8 mouse cellular contexts compared by ENCODE assay signal in genomic region chr6:83914183-83914719, GRCm38 (mm10). TPM values are rescaled to one million over a fixed set of nuclear protein-coding genes. Genes with fewer than 3 reads are reported as not detected.
DNase-seq lines count a peak whose midpoint lies in the region; ATAC-seq lines count a peak whose summit lies in the region.

No protein-coding gene starts in this region.

- H3K4me3 ChIP-seq in brown adipose tissue, adult 24 weeks (ENCODE audit: insufficient read depth, low read depth, low read length) = peak overlapping the region; percentile 83
- H3K4me3 ChIP-seq in heart, embryonic 13.5 days = peak overlapping the region; percentile 94
- peak overlapping the region; percentile 94 for H3K4me3 ChIP-seq in liver, embryonic 12.5 days
- peak overlapping the region; percentile 99 for H3K4me3 ChIP-seq in stomach, embryonic 15.5 days (replicated peaks)

- H3K4me2 ChIP-seq in heart, embryonic 13.5 days = peak overlapping the region; percentile 83
- H3K4me2 ChIP-seq in liver, embryonic 12.5 days = peak overlapping the region; percentile 74
- peak overlapping the region; percentile 49 for H3K4me2 ChIP-seq in stomach, embryonic 15.5 days

- no peaks in the 10 kb centered on the region; the same call in 1 of the 2 replicates for H3K36me3 ChIP-seq in heart, embryonic 13.5 days
- no peaks in the 10 kb centered on the region for H3K36me3 ChIP-seq in liver, embryonic 12.5 days
- no peaks in the 10 kb centered on the region for H3K36me3 ChIP-seq in stomach, embryonic 15.5 days

- under 1% methylated on average over 50 of the region's 50 CpGs for WGBS in heart, embryonic 13.5 days
- 0% methylated on average over 50 of the region's 50 CpGs for WGBS in liver, embryonic 12.5 days (ENCODE audit: insufficient replicate concordance)
- under 1% methylated on average over 47 of the region's 50 CpGs for WGBS in stomach, embryonic 15.5 days

- H3K4me1 ChIP-seq in brown adipose tissue, adult 24 weeks (ENCODE audit: control insufficient read depth, insufficient read depth, insufficient read length, low read length) = no peaks in the 10 kb centered on the region
- H3K4me1 ChIP-seq in heart, embryonic 13.5 days = peaks cover 7% of the 10 kb centered on the region
- H3K4me1 ChIP-seq in liver, embryonic 12.5 days = peaks cover 6% of the 10 kb centered on the region; the same call in 1 of the 2 replicates
- no peaks in the 10 kb centered on the region for H3K4me1 ChIP-seq in stomach, embryonic 15.5 days

- peak; percentile 93 for ATAC-seq in heart, embryonic 13.5 days (ENCODE audit: extremely low read depth, insufficient number of reproducible peaks, low FRiP score, low TSS enrichment)
- peak; percentile 97 for ATAC-seq in liver, embryonic 12.5 days
- ATAC-seq in stomach, embryonic 15.5 days (ENCODE audit: insufficient read depth, low FRiP score, low read depth) = peak; percentile 98

- peak overlapping the region; percentile 96 for H3K27ac ChIP-seq in brown adipose tissue, adult 24 weeks (replicated peaks; ENCODE audit: low read depth, low read length)
- H3K27ac ChIP-seq in heart, embryonic 13.5 days (replicated peaks) = peak overlapping the region; percentile 94
- H3K27ac ChIP-seq in liver, embryonic 12.5 days = peak overlapping the region; percentile 82
- peak overlapping the region; percentile 94 for H3K27ac ChIP-seq in stomach, embryonic 15.5 days

- H3K9me3 ChIP-seq in heart, embryonic 13.5 days = no peaks in the 10 kb centered on the region
- H3K9me3 ChIP-seq in liver, embryonic 12.5 days (replicated peaks) = no peaks in the 10 kb centered on the region
- no peaks in the 10 kb centered on the region for H3K9me3 ChIP-seq in stomach, embryonic 15.5 days

- H3K27me3 ChIP-seq in heart, embryonic 13.5 days (replicated peaks) = no peaks in the 10 kb centered on the region
- H3K27me3 ChIP-seq in liver, embryonic 12.5 days (replicated peaks) = 0 out of 2 replicates have a peak, but pooled peaks cover 3% of the 10 kb centered on the region
- H3K27me3 ChIP-seq in stomach, embryonic 15.5 days (replicated peaks) = no peaks in the 10 kb centered on the region

- peak; percentile 100 for DNase-seq in CD4-positive, CD25-positive, alpha-beta regulatory T cell, adult 2 months (ENCODE audit: low read depth, low spot score)
- peak; percentile 16 for DNase-seq in fat pad, adult 2 months (ENCODE audit: extremely low read depth, low read depth, low spot score)
- peak; percentile 100 for DNase-seq in kidney, postnatal 10 days
- DNase-seq in natural killer cell, adult 2 months (ENCODE audit: low spot score in 2 of 2) = peak; percentile 97 to 99

- peak overlapping the region; percentile 92 for H3K9ac ChIP-seq in heart, embryonic 13.5 days
- peak overlapping the region; percentile 97 for H3K9ac ChIP-seq in liver, embryonic 12.5 days
- H3K9ac ChIP-seq in stomach, embryonic 15.5 days = peak overlapping the region; percentile 98

RNA-seq across cellular contexts. Expression of gene Zfp638, which starts 47.3 kb away (rescaled TPM):
- 28.2 and 48.0 TPM in 2 replicates for polyA plus RNA-seq in brown adipose tissue, adult 24 weeks (2012; ENCODE audit: insufficient read depth, insufficient read length, missing spikeins)
- polyA plus RNA-seq in heart, embryonic 13.5 days (2015; fragmentation: Nextera tagmentation; extraction: Ambion mirVana) = 35.2 and 36.9 TPM in 2 replicates
- 29.7 and 30.5 TPM in 2 replicates for polyA plus RNA-seq in liver, embryonic 12.5 days (2016; fragmentation: Nextera tagmentation; extraction: Ambion mirVana)
- polyA plus RNA-seq in stomach, embryonic 15.5 days (2015; fragmentation: Nextera tagmentation; extraction: Ambion mirVana) = 45.2 and 54.1 TPM in 2 replicates

Comparison
In these comparisons a context has a peak if more than half of its experiments do, and no peak if none do; other contexts are left out.
1. Peak in every context shown above with its lines: DNase-seq, ATAC-seq, H3K4me3 ChIP-seq and H3K27ac ChIP-seq.
2. DNase-seq: peak in every context shown above with its lines; median percentile 100 in CD4-positive, CD25-positive, alpha-beta regulatory T cell, adult 2 months; 100 in kidney, postnatal 10 days; 98 in natural killer cell, adult 2 months; 16 in fat pad, adult 2 months.